Mouse (Mus musculus) kidney, adult 2 months (tissue): ENCODE data around the gene Hebp1.

ENCODE experiments used
- CTCF ChIP-seq: fragments of 200-500 bp; conservative IDR thresholded peaks from 2 replicates; pipeline ENCODE4 v1.5.1; 2011; ENCODE audit warnings: low read depth, mild to moderate bottlenecking, control low read depth, low read length, moderate library complexity, mixed read lengths; ENCODE audit not compliant: insufficient read depth, insufficient read length
- POLR2A ChIP-seq: fragments of 200-500 bp; IDR thresholded peaks from one replicate; pipeline ENCODE4 v1.6.1; 2011; ENCODE audit warnings: low read depth, low read length, control low read depth

- TF ChIP-seq POLR2A (no peak), CTCF (no peak)
Observed at GRCm38 (mm10) chr6:135162311-135162710, 35.5 kb downstream of the Hebp1 start.
